Mouse (Mus musculus) T-helper 1 cell (primary cell): ENCODE measurements at regions not wholly inside any gene's neighbourhood (a gene's known extent, or its start where the extent isn't known, plus 50 kb on each side); places are given as distances from the start of the nearest gene placed in this dataset.

Experiments used
- in situ Hi-C: fragments of 300-600 bp; cut with MboI, MseI; formaldehyde crosslinking; loops from one replicate; pipeline ENCODE4 v1.15.1; 2025; ENCODE audit warnings: high pct_unique_total_duplicates

- in situ Hi-C loops: no loop called here
Observed at GRCm38 (mm10) chr13:43909933-43910332, 125.4 kb downstream of the Cd83 start.

- in situ Hi-C loops: no loop called here
Observed at GRCm38 (mm10) chr13:43913476-43913875, 128.9 kb downstream of the Cd83 start.

- in situ Hi-C loops: no loop called here
Observed at GRCm38 (mm10) chr13:43919781-43920420, 135.3 kb downstream of the Cd83 start.

- in situ Hi-C loops: no loop called here
Observed at GRCm38 (mm10) chr13:43930081-43930981, 145.8 kb downstream of the Cd83 start.

GRCm38 (mm10) chr13:43932946-43933345 is 148.4 kb downstream of the Cd83 start:
- in situ Hi-C loops: no loop called here

GRCm38 (mm10) chr13:43935284-43935683 is 150.7 kb downstream of the Cd83 start:
- in situ Hi-C loops: no loop called here

- in situ Hi-C loops: no loop called here
Observed at GRCm38 (mm10) chr13:43936504-43936903, 151.9 kb downstream of the Cd83 start.

GRCm38 (mm10) chr13:43938611-43939010 is 154.0 kb downstream of the Cd83 start:
- in situ Hi-C loops: no loop called here

- in situ Hi-C loops: no loop called here
Observed at GRCm38 (mm10) chr13:43939375-43939774, 154.8 kb downstream of the Cd83 start.

- in situ Hi-C loops: no loop called here
Observed at GRCm38 (mm10) chr13:43941731-43942130, 157.2 kb downstream of the Cd83 start.

- in situ Hi-C loops: no loop called here
Observed at GRCm38 (mm10) chr13:43948606-43949005, 164.0 kb downstream of the Cd83 start.

- in situ Hi-C loops: no loop called here
Observed at GRCm38 (mm10) chr13:43949740-43950643, 165.4 kb downstream of the Cd83 start.

- in situ Hi-C loops: no loop called here
Observed at GRCm38 (mm10) chr13:43952491-43952890, 167.9 kb downstream of the Cd83 start.

GRCm38 (mm10) chr13:43952972-43953592 is 168.5 kb downstream of the Cd83 start:
- in situ Hi-C loops: no loop called here

GRCm38 (mm10) chr13:43954714-43955393 is 170.3 kb downstream of the Cd83 start:
- in situ Hi-C loops: no loop called here

- in situ Hi-C loops: no loop called here
Observed at GRCm38 (mm10) chr13:43957046-43957445, 172.5 kb downstream of the Cd83 start.

- in situ Hi-C loops: no loop called here
Observed at GRCm38 (mm10) chr13:43959121-43959572, 174.6 kb downstream of the Cd83 start.

GRCm38 (mm10) chr13:43961047-43961690 is 176.6 kb downstream of the Cd83 start:
- in situ Hi-C loops: no loop called here

- in situ Hi-C loops: no loop called here
Observed at GRCm38 (mm10) chr13:43961987-43962386, 177.4 kb downstream of the Cd83 start.

GRCm38 (mm10) chr13:43963321-43963720 is 178.7 kb downstream of the Cd83 start:
- in situ Hi-C loops: no loop called here
